Mouse (Mus musculus): Measurements from ENCODE around the gene Epha2.
A peak's percentile ranks its signal among the peaks of the same experiment; 100 is the strongest.

Gene Epha2

GRCm38 (mm10) chr4:141301116-141301553 lies at the start of gene Epha2:
TSS of gene Epha2 (plus strand) at chr4:141301240.
- DNase-seq: peak; percentile 69

- no peak for DNase-seq
Observed at GRCm38 (mm10) chr4:141252641-141253040, 48.4 kb upstream of the Epha2 start.

GRCm38 (mm10) chr4:141254234-141254633 lies 46.8 kb upstream of the Epha2 start:
- no peak for DNase-seq

- DNase-seq: no peak
Observed at GRCm38 (mm10) chr4:141257440-141257839, 43.6 kb upstream of the Epha2 start.

GRCm38 (mm10) chr4:141259413-141259812 lies 41.6 kb upstream of the Epha2 start:
- no peak for DNase-seq

GRCm38 (mm10) chr4:141260007-141260723 lies 40.9 kb upstream of the Epha2 start:
- DNase-seq: no peak

GRCm38 (mm10) chr4:141262906-141263637 lies 38.0 kb upstream of the Epha2 start:
- DNase-seq: no peak

- no peak for DNase-seq
Observed at GRCm38 (mm10) chr4:141265979-141266637, 34.9 kb upstream of the Epha2 start.

GRCm38 (mm10) chr4:141267250-141267649 lies 33.8 kb upstream of the Epha2 start:
- DNase-seq: no peak

GRCm38 (mm10) chr4:141267837-141268236 lies 33.2 kb upstream of the Epha2 start:
- peak; percentile 71 for DNase-seq

- DNase-seq: no peak
Observed at GRCm38 (mm10) chr4:141268350-141268749, 32.7 kb upstream of the Epha2 start.

GRCm38 (mm10) chr4:141269080-141269479 lies 32.0 kb upstream of the Epha2 start:
- no peak for DNase-seq

- DNase-seq: no peak
Observed at GRCm38 (mm10) chr4:141270201-141270940, 30.7 kb upstream of the Epha2 start.

- DNase-seq: no peak
Observed at GRCm38 (mm10) chr4:141271228-141271627, 29.8 kb upstream of the Epha2 start.

- DNase-seq: no peak
Observed at GRCm38 (mm10) chr4:141271721-141272120, 29.3 kb upstream of the Epha2 start.

GRCm38 (mm10) chr4:141272878-141273277 lies 28.2 kb upstream of the Epha2 start:
- DNase-seq: no peak

GRCm38 (mm10) chr4:141273296-141273695 lies 27.7 kb upstream of the Epha2 start:
- peak; percentile 78 for DNase-seq

- no peak for DNase-seq
Observed at GRCm38 (mm10) chr4:141274485-141275341, 26.3 kb upstream of the Epha2 start.

GRCm38 (mm10) chr4:141277157-141277556 lies 23.9 kb upstream of the Epha2 start:
- no peak for DNase-seq

- DNase-seq: no peak
Observed at GRCm38 (mm10) chr4:141278154-141278553, 22.9 kb upstream of the Epha2 start.

GRCm38 (mm10) chr4:141279327-141279726 lies 21.7 kb upstream of the Epha2 start:
- no peak for DNase-seq

GRCm38 (mm10) chr4:141279783-141280182 lies 21.3 kb upstream of the Epha2 start:
- no peak for DNase-seq
